Mouse (Mus musculus): ENCODE measurements around the gene Pusl1. TPM values are rescaled to one million over a fixed set of nuclear protein-coding genes. Genes with fewer than 3 reads are reported as not detected.

Pusl1 gene
- total and polyA plus RNA-seq, 3 experiments: 9.4 to 31.3 (median 10.1) TPM

DNA sequence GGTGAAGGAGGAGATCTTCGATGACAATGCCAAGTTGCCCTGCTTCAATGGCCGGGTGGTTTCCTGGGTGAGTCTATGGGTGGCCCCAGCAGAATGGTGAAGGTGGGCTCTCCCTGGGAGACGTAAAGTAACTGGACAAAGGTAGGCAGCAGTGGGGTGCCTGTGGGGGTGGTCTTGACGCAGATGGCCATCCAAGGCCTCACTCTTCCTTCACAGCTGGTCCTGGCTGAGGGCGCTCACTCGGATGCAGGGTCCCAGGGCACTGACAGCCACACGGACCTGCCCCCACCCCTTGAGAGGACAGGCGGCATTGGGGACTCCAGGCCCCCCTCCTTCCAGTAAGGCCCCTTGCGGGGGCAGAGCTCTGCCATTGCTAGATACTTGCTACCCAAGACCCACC, 38.2 kb downstream of the Pusl1 start:
- Histone ChIP-seq H3K27me3 (ENCODE audit: control insufficient read depth, insufficient read depth, low read length) (no peaks in the 10 kb centered on the region), H3K36me3 (ENCODE audit: control insufficient read depth, insufficient read depth, low read length) (no peaks in the 10 kb centered on the region), H3K9ac (ENCODE audit: low read depth, low read length) (no peak overlapping the region), H3K4me1 (ENCODE audit: control insufficient read depth, insufficient read depth, low read length) (peaks cover 32% of the 10 kb centered on the region), H3K27ac (no peak overlapping the region), H3K4me3 (no peak overlapping the region), H3K79me2 (replicated peaks; ENCODE audit: control insufficient read depth, insufficient read depth, low read length) (peaks cover 1% of the 10 kb centered on the region; the same call in 1 of the 2 replicates)
- intact Hi-C loops (cut with DNase I): no loop called here
- no peak for DNase-seq
- 90% methylated on average over 9 of the region's 9 CpGs for WGBS
- TF ChIP-seq EP300 (IDR thresholded peaks at IDR 0.05; ENCODE audit: insufficient read depth, low read depth, low read length) (no peak), POLR2A (IDR thresholded peaks at IDR 0.05; ENCODE audit: insufficient read depth, low read depth, low read length) (no peak)

DNA sequence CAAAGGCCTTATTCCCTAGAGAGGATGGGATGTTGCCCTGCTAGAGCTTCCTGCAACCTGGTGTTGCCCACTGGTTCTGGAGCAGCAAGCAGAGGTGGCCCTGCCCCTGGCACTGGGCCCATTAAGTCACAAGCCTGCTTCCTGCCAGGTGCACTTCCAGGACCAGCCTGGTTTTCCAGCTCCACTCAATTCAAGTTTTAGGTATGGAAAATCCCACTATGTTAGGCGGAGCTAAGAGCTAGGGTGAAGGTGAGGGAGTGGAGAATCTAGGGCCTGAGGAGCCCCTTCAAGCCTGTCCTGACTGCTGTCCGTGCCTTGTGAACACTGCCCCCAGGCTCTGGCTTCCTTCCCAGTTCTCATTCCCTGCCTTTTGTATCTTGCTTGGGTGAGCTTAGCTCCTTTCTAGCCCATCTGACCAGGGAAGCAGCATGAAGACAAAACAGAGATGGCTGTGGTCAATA, 39.6 kb downstream of the Pusl1 start:
- no peak for TF ChIP-seq CTCF (IDR thresholded peaks at IDR 0.05)
- no peak for TF ChIP-seq EP300 (IDR thresholded peaks at IDR 0.05; ENCODE audit: insufficient read depth, low read depth, low read length)
- no peak for TF ChIP-seq POLR2A (IDR thresholded peaks at IDR 0.05; ENCODE audit: insufficient read depth, low read depth, low read length)
- Histone ChIP-seq H3K9ac (ENCODE audit: low read depth, low read length) (no peak overlapping the region), H3K27me3 (ENCODE audit: control insufficient read depth, insufficient read depth, low read length) (no peaks in the 10 kb centered on the region), H3K36me3 (ENCODE audit: control insufficient read depth, insufficient read depth, low read length) (no peaks in the 10 kb centered on the region), H3K79me2 (replicated peaks; ENCODE audit: control insufficient read depth, insufficient read depth, low read length) (peaks cover 8% of the 10 kb centered on the region), H3K4me1 (ENCODE audit: control insufficient read depth, insufficient read depth, low read length) (peaks cover 33% of the 10 kb centered on the region), H3K27ac (peak overlapping the region; percentile 49), H3K4me3 (no peak overlapping the region)
- 51% methylated on average over 2 of the region's 2 CpGs for WGBS
- intact Hi-C loops (cut with DNase I): loop anchor here (2.0 kb wide), 1 partner anchor 17 kb away; the partner anchor contains the start of genes Cptp and Ints11
- DNase-seq: no peak

DNA sequence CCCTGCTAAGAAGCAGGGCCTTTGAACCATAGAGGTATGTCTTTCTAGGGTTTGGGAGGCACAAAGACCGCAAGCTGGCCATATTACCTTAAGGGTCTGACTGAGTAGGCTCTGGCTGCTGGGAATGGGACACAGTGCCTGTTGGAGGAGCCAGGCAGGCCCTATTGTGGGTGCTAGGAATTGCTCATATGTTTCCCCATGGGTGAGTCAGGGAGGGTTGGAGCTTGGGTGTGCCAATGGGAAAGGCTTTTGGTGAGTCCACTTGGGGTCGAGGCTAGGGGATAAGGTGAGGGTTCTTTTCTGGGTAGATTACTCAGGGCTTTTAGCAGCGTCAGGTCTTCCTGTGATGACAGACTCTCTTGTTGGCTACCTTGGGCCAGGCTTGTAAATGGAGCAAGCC, 40.2 kb downstream of the Pusl1 start:
- 74% methylated on average over 3 of the region's 3 CpGs for WGBS
- intact Hi-C loops (cut with DNase I): loop anchor here (2.0 kb wide), 1 partner anchor 17 kb away; the partner anchor contains the start of genes Cptp and Ints11
- Histone ChIP-seq H3K79me2 (replicated peaks; ENCODE audit: control insufficient read depth, insufficient read depth, low read length) (peaks cover 8% of the 10 kb centered on the region), H3K4me1 (ENCODE audit: control insufficient read depth, insufficient read depth, low read length) (peaks cover 37% of the 10 kb centered on the region), H3K36me3 (ENCODE audit: control insufficient read depth, insufficient read depth, low read length) (no peaks in the 10 kb centered on the region), H3K27ac (peak overlapping the region; percentile 49), H3K9ac (ENCODE audit: low read depth, low read length) (no peak overlapping the region), H3K4me3 (no peak overlapping the region), H3K27me3 (ENCODE audit: control insufficient read depth, insufficient read depth, low read length) (no peaks in the 10 kb centered on the region)
- DNase-seq: no peak
- TF ChIP-seq CTCF (IDR thresholded peaks at IDR 0.05) (no peak), POLR2A (IDR thresholded peaks at IDR 0.05; ENCODE audit: insufficient read depth, low read depth, low read length) (no peak), EP300 (IDR thresholded peaks at IDR 0.05; ENCODE audit: insufficient read depth, low read depth, low read length) (no peak)

DNA sequence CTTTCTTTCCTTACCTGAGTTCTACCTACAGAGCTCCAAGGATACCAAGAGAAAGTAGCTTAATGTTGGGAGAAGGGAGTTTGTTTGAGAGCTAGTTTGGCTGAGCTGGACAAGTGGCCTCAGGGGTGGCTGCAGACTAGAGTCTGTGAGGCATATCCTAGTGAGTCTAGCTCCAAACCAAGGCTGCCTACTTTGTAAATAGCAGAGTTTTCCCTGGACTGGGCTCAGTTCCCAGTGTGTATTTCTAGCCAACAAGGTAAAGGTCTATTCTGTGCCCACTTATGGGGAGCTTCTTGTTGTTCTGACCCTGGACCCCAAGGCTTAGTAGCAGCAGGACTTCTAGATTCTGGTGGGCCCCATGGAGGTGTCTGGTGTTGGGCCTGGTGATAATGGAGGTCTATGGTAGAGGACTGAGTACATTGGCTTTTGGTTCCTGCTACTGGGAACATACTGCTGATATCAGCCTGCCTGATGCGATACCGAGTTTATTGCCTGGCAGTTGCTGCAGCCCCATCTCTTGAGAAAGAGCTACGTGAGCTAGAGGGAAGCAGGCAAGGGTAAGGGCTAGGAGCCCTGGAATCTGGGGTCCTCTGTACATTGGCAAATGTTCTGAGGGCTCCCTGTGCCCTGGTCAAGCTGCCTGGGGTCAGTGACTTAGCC, 41.7 kb downstream of the Pusl1 start:
- H3K9ac ChIP-seq (ENCODE audit: low read depth, low read length): no peak overlapping the region
- no peak for TF ChIP-seq EP300 (IDR thresholded peaks at IDR 0.05; ENCODE audit: insufficient read depth, low read depth, low read length)
- TF ChIP-seq CTCF (IDR thresholded peaks at IDR 0.05): no peak
- no peak for TF ChIP-seq POLR2A (IDR thresholded peaks at IDR 0.05; ENCODE audit: insufficient read depth, low read depth, low read length)
- no peak for DNase-seq
- H3K4me3 ChIP-seq: no peak overlapping the region
- peaks cover 38% of the 10 kb centered on the region for H3K4me1 ChIP-seq (ENCODE audit: control insufficient read depth, insufficient read depth, low read length)
- H3K27me3 ChIP-seq (ENCODE audit: control insufficient read depth, insufficient read depth, low read length): no peaks in the 10 kb centered on the region
- peak overlapping the region; percentile 9; the same call in 1 of the 2 replicates for H3K27ac ChIP-seq
- intact Hi-C loops (cut with DNase I): loop anchor here (2.0 kb wide), 1 partner anchor 19 kb away; the partner anchor contains the start of genes Cptp and Ints11
- H3K79me2 ChIP-seq (replicated peaks; ENCODE audit: control insufficient read depth, insufficient read depth, low read length): peaks cover 8% of the 10 kb centered on the region
- H3K36me3 ChIP-seq (ENCODE audit: control insufficient read depth, insufficient read depth, low read length): no peaks in the 10 kb centered on the region
- WGBS: 63% methylated on average over 3 of the region's 3 CpGs

DNA sequence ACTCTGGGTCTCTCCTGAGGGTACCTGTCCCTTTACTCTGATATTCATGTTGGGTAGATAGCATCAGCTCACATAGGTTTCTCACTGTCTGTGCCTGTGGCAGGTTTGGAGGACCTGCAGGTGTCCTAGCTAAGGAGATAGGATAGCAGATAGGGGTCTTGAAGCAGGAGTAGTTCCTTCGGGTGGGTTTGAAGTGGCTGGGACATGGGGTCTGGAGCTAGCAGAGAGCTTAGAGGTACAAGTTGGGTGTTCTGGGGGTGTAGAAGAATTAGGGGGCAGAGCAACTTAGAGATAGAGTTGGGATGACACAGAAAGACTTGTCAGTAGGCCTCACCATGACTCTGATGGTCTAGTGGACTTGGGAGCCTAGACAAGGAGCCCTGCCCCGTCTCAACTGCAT, 42.2 kb downstream of the Pusl1 start:
- 89% methylated on average over 2 of the region's 2 CpGs for WGBS
- intact Hi-C loops (cut with DNase I): no loop called here
- Histone ChIP-seq H3K79me2 (replicated peaks; ENCODE audit: control insufficient read depth, insufficient read depth, low read length) (peaks cover 8% of the 10 kb centered on the region), H3K9ac (ENCODE audit: low read depth, low read length) (no peak overlapping the region), H3K27me3 (ENCODE audit: control insufficient read depth, insufficient read depth, low read length) (no peaks in the 10 kb centered on the region), H3K4me1 (ENCODE audit: control insufficient read depth, insufficient read depth, low read length) (peaks cover 38% of the 10 kb centered on the region), H3K4me3 (no peak overlapping the region), H3K36me3 (ENCODE audit: control insufficient read depth, insufficient read depth, low read length) (no peaks in the 10 kb centered on the region), H3K27ac (peak overlapping the region; percentile 9; the same call in 1 of the 2 replicates)
- no peak for TF ChIP-seq POLR2A (IDR thresholded peaks at IDR 0.05; ENCODE audit: insufficient read depth, low read depth, low read length)
- no peak for DNase-seq

DNA sequence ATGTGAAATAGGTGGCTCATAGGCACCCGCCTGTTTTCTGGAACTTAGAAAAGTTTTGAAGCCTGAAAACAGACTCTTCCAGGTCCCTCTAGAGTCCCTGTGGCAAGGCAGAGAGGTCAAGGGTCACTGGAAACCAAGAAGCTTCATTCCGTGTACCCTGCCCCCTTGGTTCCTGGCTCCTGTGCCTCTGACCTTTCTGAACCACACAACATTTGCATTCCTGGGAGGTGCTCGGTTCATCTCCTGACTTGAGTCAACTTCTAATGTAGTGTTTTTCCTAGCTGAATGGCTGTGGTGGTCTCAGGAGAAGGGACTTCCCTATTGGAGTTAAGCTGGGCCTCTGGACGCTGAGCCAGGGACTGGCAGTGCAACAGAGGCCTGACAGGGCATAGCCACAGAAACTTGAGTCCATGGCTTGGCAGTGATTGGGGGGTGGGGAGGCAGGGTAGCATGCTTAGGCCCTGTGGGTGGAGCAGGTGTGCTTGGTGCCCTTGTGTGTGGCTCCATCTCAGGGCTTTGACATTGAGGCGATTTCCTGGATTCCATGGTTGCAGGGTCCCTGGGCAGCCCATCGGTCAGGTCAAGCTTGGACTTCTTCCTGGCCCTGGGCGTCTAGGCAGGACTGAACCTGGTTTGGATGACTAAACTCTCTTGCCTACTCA, 43.0 kb downstream of the Pusl1 start:
- peaks cover 38% of the 10 kb centered on the region for H3K4me1 ChIP-seq (ENCODE audit: control insufficient read depth, insufficient read depth, low read length)
- DNase-seq: no peak
- TF ChIP-seq POLR2A (IDR thresholded peaks at IDR 0.05; ENCODE audit: insufficient read depth, low read depth, low read length) (no peak), EP300 (IDR thresholded peaks at IDR 0.05; ENCODE audit: insufficient read depth, low read depth, low read length) (no peak), CTCF (IDR thresholded peaks at IDR 0.05) (no peak)

More for the DNA sequence above, 43.0 kb downstream of the Pusl1 start:
- Histone ChIP-seq H3K27me3 (ENCODE audit: control insufficient read depth, insufficient read depth, low read length) (no peaks in the 10 kb centered on the region), H3K79me2 (replicated peaks; ENCODE audit: control insufficient read depth, insufficient read depth, low read length) (peaks cover 8% of the 10 kb centered on the region), H3K27ac (peak overlapping the region; percentile 21), H3K36me3 (ENCODE audit: control insufficient read depth, insufficient read depth, low read length) (no peaks in the 10 kb centered on the region), H3K9ac (ENCODE audit: low read depth, low read length) (peak overlapping the region; percentile 99), H3K4me3 (peak overlapping the region; percentile 96)
- intact Hi-C loops (cut with DNase I): no loop called here
- WGBS: 61% methylated on average over 7 of the region's 7 CpGs
